Mouse (Mus musculus): ENCODE data around the gene Dgkg. TPM values are rescaled to one million over a fixed set of nuclear protein-coding genes. Genes with fewer than 3 reads are reported as not detected.
A peak's percentile ranks its signal among the peaks of the same experiment; 100 is the strongest.

The Dgkg gene
- polyA plus RNA-seq, 2 experiments = 0.28 to 0.46 TPM

GRCm38 (mm10) chr16:22444786-22445185, 212.2 kb downstream of the Dgkg start:
- H3K4me2 ChIP-seq (ENCODE audit: low read depth) = no peak overlapping the region
- no peaks in the 10 kb centered on the region; the same call in 1 of the 2 replicates for H3K27me3 ChIP-seq (ENCODE audit: control insufficient read depth, insufficient read depth, low read length)
- no peak overlapping the region for H3K4me3 ChIP-seq (ENCODE audit: insufficient read depth in 1 of 2, low read depth in 2 of 2, low read length in 2 of 2)
- H3K27ac ChIP-seq = no peak overlapping the region
- no peak overlapping the region for H3K9ac ChIP-seq (replicated peaks)
- H3K9me3 ChIP-seq (ENCODE audit: control insufficient read depth, low read length) = no peaks in the 10 kb centered on the region
- no peaks in the 10 kb centered on the region for H3K36me3 ChIP-seq (replicated peaks; ENCODE audit: control insufficient read depth, insufficient read depth, low read depth)
- 31% methylated on average over 6 of the region's 6 CpGs for WGBS (ENCODE audit: insufficient replicate concordance)
- ATAC-seq (ENCODE audit: insufficient read depth) (no peak), DNase-seq (ENCODE audit: low read depth in 3 of 3, low spot score in 3 of 3) (no peak)
- peaks cover 0 to 7% of the 10 kb centered on the region in 2 experiments; a peak in 2 of 4 replicates for H3K4me1 ChIP-seq (replicated peaks; ENCODE audit: control insufficient read depth in 2 of 2, insufficient read depth in 2 of 2, low read length in 1 of 2)
- TF ChIP-seq CTCF (IDR thresholded peaks at IDR 0.05; ENCODE audit: low read depth) = no peak
- TF ChIP-seq EP300 (IDR thresholded peaks at IDR 0.05; ENCODE audit: low read depth) = no peak

GRCm38 (mm10) chr16:22442202-22442601, 214.8 kb downstream of the Dgkg start:
- ATAC-seq (ENCODE audit: insufficient read depth) = no peak
- no peak overlapping the region for H3K27ac ChIP-seq
- no peaks in the 10 kb centered on the region for H3K36me3 ChIP-seq (replicated peaks; ENCODE audit: control insufficient read depth, insufficient read depth, low read depth)
- H3K9ac ChIP-seq (replicated peaks) = no peak overlapping the region
- H3K4me2 ChIP-seq (ENCODE audit: low read depth) = no peak overlapping the region
- peaks cover 19% of the 10 kb centered on the region for H3K27me3 ChIP-seq (ENCODE audit: control insufficient read depth, insufficient read depth, low read length)
- H3K9me3 ChIP-seq (ENCODE audit: control insufficient read depth, low read length) = no peaks in the 10 kb centered on the region
- TF ChIP-seq EP300 (IDR thresholded peaks at IDR 0.05; ENCODE audit: low read depth) = no peak
- no peak for TF ChIP-seq CTCF (IDR thresholded peaks at IDR 0.05; ENCODE audit: low read depth)
- 65% methylated on average over 7 of the region's 7 CpGs for WGBS (ENCODE audit: insufficient replicate concordance)
- DNase-seq (ENCODE audit: low read depth in 3 of 3, low spot score in 3 of 3) = no peak
- H3K4me1 ChIP-seq (replicated peaks; ENCODE audit: control insufficient read depth in 2 of 2, insufficient read depth in 2 of 2, low read length in 1 of 2) = peaks cover 0 to 7% of the 10 kb centered on the region in 2 experiments; a peak in 2 of 4 replicates
- H3K4me3 ChIP-seq (ENCODE audit: insufficient read depth in 1 of 2, low read depth in 2 of 2, low read length in 2 of 2) = no peak overlapping the region

- WGBS (ENCODE audit: insufficient replicate concordance) = 79% methylated on average over 4 of the region's 4 CpGs
Observed at GRCm38 (mm10) chr16:22441317-22441716, 215.7 kb downstream of the Dgkg start.

DNA sequence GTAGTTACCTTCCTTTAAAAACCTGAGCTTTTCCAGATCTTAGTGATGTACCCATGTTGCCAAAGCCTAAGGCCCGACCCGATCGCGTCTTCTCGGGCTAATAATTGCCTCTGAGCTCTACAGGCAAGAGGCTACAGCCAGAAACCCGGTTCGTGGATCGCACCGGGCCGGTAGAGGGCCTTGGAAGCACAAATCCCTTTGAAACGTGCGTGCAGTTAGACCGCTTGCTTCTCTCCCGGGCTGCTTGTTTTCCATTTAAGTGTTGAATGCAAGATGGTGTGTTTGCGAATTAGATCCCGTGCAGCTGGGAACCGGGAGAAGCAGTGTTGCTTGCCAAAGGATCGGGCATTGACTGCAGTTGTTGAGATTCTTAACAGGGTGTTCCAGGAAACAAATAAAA, 216.8 kb downstream of the Dgkg start:
- H3K4me2 ChIP-seq (ENCODE audit: low read depth) = peak overlapping the region; percentile 92
- peak overlapping the region; percentile 69 to 77 for H3K4me3 ChIP-seq (ENCODE audit: insufficient read depth in 1 of 2, low read depth in 2 of 2, low read length in 2 of 2)
- ATAC-seq (ENCODE audit: insufficient read depth) (no peak), DNase-seq (ENCODE audit: low read depth in 3 of 3, low spot score in 3 of 3) (no peak)
- no peak overlapping the region for H3K27ac ChIP-seq
- no peaks in the 10 kb centered on the region for H3K9me3 ChIP-seq (ENCODE audit: control insufficient read depth, low read length)
- peaks cover 24% of the 10 kb centered on the region for H3K27me3 ChIP-seq (ENCODE audit: control insufficient read depth, insufficient read depth, low read length)
- 1% methylated on average over 18 of the region's 18 CpGs for WGBS (ENCODE audit: insufficient replicate concordance)
- peaks cover 0 to 7% of the 10 kb centered on the region in 2 experiments; a peak in 2 of 4 replicates for H3K4me1 ChIP-seq (replicated peaks; ENCODE audit: control insufficient read depth in 2 of 2, insufficient read depth in 2 of 2, low read length in 1 of 2)
- no peaks in the 10 kb centered on the region for H3K36me3 ChIP-seq (replicated peaks; ENCODE audit: control insufficient read depth, insufficient read depth, low read depth)
- no peak for TF ChIP-seq CTCF (IDR thresholded peaks at IDR 0.05; ENCODE audit: low read depth)
- no peak for TF ChIP-seq EP300 (IDR thresholded peaks at IDR 0.05; ENCODE audit: low read depth)
- peak overlapping the region; percentile 41 for H3K9ac ChIP-seq (replicated peaks)

More at GRCm38 (mm10) chr16:22441317-22441716, 215.7 kb downstream of the Dgkg start:
- no peaks in the 10 kb centered on the region for H3K36me3 ChIP-seq (replicated peaks; ENCODE audit: control insufficient read depth, insufficient read depth, low read depth)
- no peak overlapping the region for H3K27ac ChIP-seq
- peaks cover 0 to 7% of the 10 kb centered on the region in 2 experiments; a peak in 2 of 4 replicates for H3K4me1 ChIP-seq (replicated peaks; ENCODE audit: control insufficient read depth in 2 of 2, insufficient read depth in 2 of 2, low read length in 1 of 2)
- TF ChIP-seq CTCF (IDR thresholded peaks at IDR 0.05; ENCODE audit: low read depth) (no peak), EP300 (IDR thresholded peaks at IDR 0.05; ENCODE audit: low read depth) (no peak)
- DNase-seq (ENCODE audit: low read depth in 3 of 3, low spot score in 3 of 3) = no peak
- H3K27me3 ChIP-seq (ENCODE audit: control insufficient read depth, insufficient read depth, low read length) = peaks cover 24% of the 10 kb centered on the region
- no peak overlapping the region for H3K4me3 ChIP-seq (ENCODE audit: insufficient read depth in 1 of 2, low read depth in 2 of 2, low read length in 2 of 2)
- H3K9ac ChIP-seq (replicated peaks) = no peak overlapping the region
- H3K4me2 ChIP-seq (ENCODE audit: low read depth) = no peak overlapping the region
- H3K9me3 ChIP-seq (ENCODE audit: control insufficient read depth, low read length) = no peaks in the 10 kb centered on the region
- ATAC-seq (ENCODE audit: insufficient read depth) = no peak

- peak within 1 kb of the TSS; percentile 69 to 77 for H3K4me3 ChIP-seq (ENCODE audit: insufficient read depth in 1 of 2, low read depth in 2 of 2, low read length in 2 of 2)
- WGBS (ENCODE audit: insufficient replicate concordance) = under 1% methylated on average over 63 of the region's 63 CpGs
- DNase-seq (ENCODE audit: low read depth in 3 of 3, low spot score in 3 of 3) = peak; percentile 95
- H3K9me3 ChIP-seq (ENCODE audit: control insufficient read depth, low read length) = no peaks in the 10 kb centered on the region
- peak; percentile 99 for ATAC-seq (ENCODE audit: insufficient read depth)
- H3K27ac ChIP-seq = no peak within 1 kb of the TSS
- no peak for TF ChIP-seq CTCF (IDR thresholded peaks at IDR 0.05; ENCODE audit: low read depth)
- no peak for TF ChIP-seq EP300 (IDR thresholded peaks at IDR 0.05; ENCODE audit: low read depth)
- H3K27me3 ChIP-seq (ENCODE audit: control insufficient read depth, insufficient read depth, low read length) = peaks cover 24% of the 10 kb centered on the region
- peak within 1 kb of the TSS; percentile 66 for H3K9ac ChIP-seq (replicated peaks)
- H3K36me3 ChIP-seq (replicated peaks; ENCODE audit: control insufficient read depth, insufficient read depth, low read depth) = no peaks in the 10 kb centered on the region
- peaks cover 0 to 7% of the 10 kb centered on the region in 2 experiments; a peak in 2 of 4 replicates for H3K4me1 ChIP-seq (replicated peaks; ENCODE audit: control insufficient read depth in 2 of 2, insufficient read depth in 2 of 2, low read length in 1 of 2)
- peak within 1 kb of the TSS; percentile 92 for H3K4me2 ChIP-seq (ENCODE audit: low read depth)
Observed at GRCm38 (mm10) chr16:22439499-22440177, 217.4 kb downstream of the Dgkg start, which contains the start of gene Etv5. TSS of gene Etv5 (minus strand) at chr16:22439719.
